In genomic region chr11:97404184-97404760, GRCm38 (mm10) we compare ENCODE assay signal across 8 mouse cellular contexts. TPM values are rescaled to one million over a fixed set of nuclear protein-coding genes. Genes with fewer than 3 reads are reported as not detected.
A peak's percentile ranks its signal among the peaks of the same experiment; 100 is the strongest.
DNase-seq lines count a peak whose midpoint lies in the region; ATAC-seq lines count a peak whose summit lies in the region.

No protein-coding gene starts in this region.

- under 1% methylated on average over 45 of the region's 61 CpGs for WGBS in forebrain, embryonic 13.5 days
- WGBS in hindbrain, embryonic 14.5 days = under 1% methylated on average over 60 of the region's 61 CpGs
- 0% methylated on average over 45 of the region's 61 CpGs for WGBS in liver, embryonic 13.5 days (ENCODE audit: insufficient replicate concordance)
- WGBS in neural tube, embryonic 14.5 days = under 1% methylated on average over 54 of the region's 61 CpGs

- peak overlapping the region; percentile 96 for H3K4me2 ChIP-seq in forebrain, embryonic 13.5 days
- H3K4me2 ChIP-seq in hindbrain, embryonic 14.5 days (replicated peaks) = peak overlapping the region; percentile 82
- H3K4me2 ChIP-seq in liver, embryonic 13.5 days = peak overlapping the region; percentile 98
- peak overlapping the region; percentile 91 for H3K4me2 ChIP-seq in neural tube, embryonic 14.5 days (ENCODE audit: low read depth, low read length)

- ATAC-seq in megakaryocyte, adult 5-6 weeks (ENCODE audit: poor library complexity, severe bottlenecking) = no peak
- peak; percentile 60 for ATAC-seq in forebrain, embryonic 13.5 days
- peak; percentile 54; the same call in 1 of the 2 replicates for ATAC-seq in hindbrain, embryonic 14.5 days (ENCODE audit: low FRiP score)
- peak; percentile 54 for ATAC-seq in liver, embryonic 13.5 days (ENCODE audit: low read depth)
- ATAC-seq in neural tube, embryonic 14.5 days (ENCODE audit: low read depth) = peak; percentile 56

- H3K27ac ChIP-seq in forebrain, embryonic 13.5 days = peak overlapping the region; percentile 19; the same call in 1 of the 2 replicates
- H3K27ac ChIP-seq in hindbrain, embryonic 14.5 days = peak overlapping the region; percentile 67
- no peak overlapping the region for H3K27ac ChIP-seq in liver, embryonic 13.5 days
- H3K27ac ChIP-seq in neural tube, embryonic 14.5 days (ENCODE audit: low read depth, low read length) = peak overlapping the region; percentile 35

- peak; percentile 87 for DNase-seq in brain, adult 2 months (ENCODE audit: low read depth, low spot score)
- no peak for DNase-seq in hindbrain, embryonic 14.5 days (ENCODE audit: low spot score)
- peak; percentile 40 for DNase-seq in liver, embryonic 13.5 days
- DNase-seq in layer of hippocampus, postnatal 14 days (ENCODE audit: low spot score in 2 of 2) = no peak

- H3K36me3 ChIP-seq in megakaryocyte, embryonic 14.5 days (replicated peaks; ENCODE audit: low read length) = no peaks in the 10 kb centered on the region
- H3K36me3 ChIP-seq in forebrain, embryonic 13.5 days (ENCODE audit: poor library complexity, severe bottlenecking) = no peaks in the 10 kb centered on the region
- H3K36me3 ChIP-seq in hindbrain, embryonic 14.5 days (replicated peaks; ENCODE audit: control insufficient read depth, insufficient read depth) = no peaks in the 10 kb centered on the region
- no peaks in the 10 kb centered on the region for H3K36me3 ChIP-seq in liver, embryonic 13.5 days
- no peaks in the 10 kb centered on the region for H3K36me3 ChIP-seq in neural tube, embryonic 14.5 days (ENCODE audit: control insufficient read depth, insufficient read depth, low read length)

- peak overlapping the region; percentile 91 for H3K4me3 ChIP-seq in megakaryocyte, embryonic 14.5 days (replicated peaks)
- peak overlapping the region; percentile 59 for H3K4me3 ChIP-seq in forebrain, embryonic 13.5 days
- H3K4me3 ChIP-seq in hindbrain, embryonic 14.5 days (replicated peaks; ENCODE audit: low read length) = peak overlapping the region; percentile 61
- peak overlapping the region; percentile 64 for H3K4me3 ChIP-seq in liver, embryonic 13.5 days (replicated peaks)
- peak overlapping the region; percentile 52 for H3K4me3 ChIP-seq in neural tube, embryonic 14.5 days (ENCODE audit: low read depth, low read length)

- peaks cover 64% of the 10 kb centered on the region for H3K27me3 ChIP-seq in megakaryocyte, embryonic 14.5 days (replicated peaks)
- peaks cover 33% of the 10 kb centered on the region for H3K27me3 ChIP-seq in forebrain, embryonic 13.5 days
- H3K27me3 ChIP-seq in hindbrain, embryonic 14.5 days (ENCODE audit: control insufficient read depth, insufficient read depth, low read length) = no peaks in the 10 kb centered on the region
- H3K27me3 ChIP-seq in liver, embryonic 13.5 days = peaks cover 55% of the 10 kb centered on the region
- H3K27me3 ChIP-seq in neural tube, embryonic 14.5 days (ENCODE audit: control insufficient read depth, insufficient read depth, low read length) = no peaks in the 10 kb centered on the region

- H3K9ac ChIP-seq in forebrain, embryonic 13.5 days = peak overlapping the region; percentile 75
- peak overlapping the region; percentile 78 for H3K9ac ChIP-seq in hindbrain, embryonic 14.5 days
- peak overlapping the region; percentile 61 for H3K9ac ChIP-seq in liver, embryonic 13.5 days
- peak overlapping the region; percentile 57 for H3K9ac ChIP-seq in neural tube, embryonic 14.5 days (replicated peaks; ENCODE audit: low read depth, low read length)

- H3K9me3 ChIP-seq in megakaryocyte, embryonic 14.5 days = no peaks in the 10 kb centered on the region
- H3K9me3 ChIP-seq in forebrain, embryonic 13.5 days (replicated peaks) = no peaks in the 10 kb centered on the region
- H3K9me3 ChIP-seq in hindbrain, embryonic 14.5 days (ENCODE audit: control insufficient read depth, low read length) = no peaks in the 10 kb centered on the region
- H3K9me3 ChIP-seq in liver, embryonic 13.5 days (replicated peaks) = no peaks in the 10 kb centered on the region
- no peaks in the 10 kb centered on the region for H3K9me3 ChIP-seq in neural tube, embryonic 14.5 days (ENCODE audit: control insufficient read depth, low read length)

- H3K4me1 ChIP-seq in megakaryocyte, embryonic 14.5 days = peaks cover 86% of the 10 kb centered on the region
- peaks cover 48% of the 10 kb centered on the region for H3K4me1 ChIP-seq in forebrain, embryonic 13.5 days
- peaks cover 45% of the 10 kb centered on the region for H3K4me1 ChIP-seq in hindbrain, embryonic 14.5 days (replicated peaks; ENCODE audit: control insufficient read depth, insufficient read depth, low read length)
- H3K4me1 ChIP-seq in liver, embryonic 13.5 days (replicated peaks) = peaks cover 50% of the 10 kb centered on the region
- H3K4me1 ChIP-seq in neural tube, embryonic 14.5 days (ENCODE audit: control insufficient read depth, insufficient read depth, low read length) = peaks cover 25% of the 10 kb centered on the region

RNA-seq across cellular contexts. Expression of gene Arhgap23, which starts 11.1 kb away (rescaled TPM):
- 85.6 and 94.5 TPM in 2 replicates for polyA plus RNA-seq in megakaryocyte, embryonic 14.5 days (2012; ENCODE audit: insufficient read depth, low replicate concordance)
- 7.7 and 9.8 TPM in 2 replicates for total RNA-seq in megakaryocyte, adult 5-6 weeks (2015)
- total RNA-seq in megakaryocyte, adult 5-6 weeks (2017) = 5.8 and 9.4 TPM in 2 replicates
- polyA plus RNA-seq in forebrain, embryonic 13.5 days (2015; fragmentation: Nextera tagmentation; extraction: Ambion mirVana) = 3.6 and 4.4 TPM in 2 replicates
- polyA plus RNA-seq in hindbrain, embryonic 14.5 days (2014; fragmentation: Nextera tagmentation; extraction: Ambion mirVana) = 8.5 and 10.0 TPM in 2 replicates
- 6.2 and 6.8 TPM in 2 replicates for polyA plus RNA-seq in liver, embryonic 13.5 days (2015; fragmentation: Nextera tagmentation; extraction: Ambion mirVana)
- 9.2 and 9.6 TPM in 2 replicates for polyA plus RNA-seq in neural tube, embryonic 14.5 days (2014; fragmentation: Nextera tagmentation; extraction: Ambion mirVana)
- total RNA-seq in layer of hippocampus, postnatal 14 days (2021) = 10 to 100 TPM; 66.7 to 70.0 TPM

RNA-seq across cellular contexts. Expression of gene Socs7, which starts 41.9 kb away (rescaled TPM):
- 0.91 and 1.5 TPM in 2 replicates for polyA plus RNA-seq in megakaryocyte, embryonic 14.5 days (2012; ENCODE audit: insufficient read depth, low replicate concordance)
- 4.0 and 4.4 TPM in 2 replicates for total RNA-seq in megakaryocyte, adult 5-6 weeks (2015)
- 7.6 and 8.5 TPM in 2 replicates for total RNA-seq in megakaryocyte, adult 5-6 weeks (2017)
- polyA plus RNA-seq in forebrain, embryonic 13.5 days (2015; fragmentation: Nextera tagmentation; extraction: Ambion mirVana) = 7.7 and 8.6 TPM in 2 replicates
- polyA plus RNA-seq in hindbrain, embryonic 14.5 days (2014; fragmentation: Nextera tagmentation; extraction: Ambion mirVana) = 6.4 and 6.7 TPM in 2 replicates
- 1.0 and 1.1 TPM in 2 replicates for polyA plus RNA-seq in liver, embryonic 13.5 days (2015; fragmentation: Nextera tagmentation; extraction: Ambion mirVana)
- 6.3 and 6.7 TPM in 2 replicates for polyA plus RNA-seq in neural tube, embryonic 14.5 days (2014; fragmentation: Nextera tagmentation; extraction: Ambion mirVana)
- total RNA-seq in layer of hippocampus, postnatal 14 days (2021) = 10 to 100 TPM; 75.2 to 77.8 TPM

RNA-seq across cellular contexts. Expression of gene Gpr179, which starts 52.4 kb away (rescaled TPM):
- polyA plus RNA-seq in megakaryocyte, embryonic 14.5 days (2012; ENCODE audit: insufficient read depth, low replicate concordance) = 0.04 TPM in 1 of 2 replicates, not detected in the other
- total RNA-seq in megakaryocyte, adult 5-6 weeks (2015) = not detected in 2 replicates
- under 0.01 TPM in 1 of 2 replicates, not detected in the other for total RNA-seq in megakaryocyte, adult 5-6 weeks (2017)
- polyA plus RNA-seq in forebrain, embryonic 13.5 days (2015; fragmentation: Nextera tagmentation; extraction: Ambion mirVana) = 0.19 and 0.25 TPM in 2 replicates
- 0.23 and 0.50 TPM in 2 replicates for polyA plus RNA-seq in hindbrain, embryonic 14.5 days (2014; fragmentation: Nextera tagmentation; extraction: Ambion mirVana)
- polyA plus RNA-seq in liver, embryonic 13.5 days (2015; fragmentation: Nextera tagmentation; extraction: Ambion mirVana) = 0.01 TPM in 1 of 2 replicates, not detected in the other
- polyA plus RNA-seq in neural tube, embryonic 14.5 days (2014; fragmentation: Nextera tagmentation; extraction: Ambion mirVana) = 0.49 and 0.71 TPM in 2 replicates
- under 1 TPM; 0.21 to 0.24 TPM for total RNA-seq in layer of hippocampus, postnatal 14 days (2021)

Comparison
In these comparisons a context has a peak if more than half of its experiments do, and no peak if none do; other contexts are left out.
1. DNase-seq: peak in brain, adult 2 months (single experiment) and liver, embryonic 13.5 days (single experiment); none in hindbrain, embryonic 14.5 days (single experiment) and layer of hippocampus, postnatal 14 days (0 of 2).
2. Peak in every context shown above with its lines, with median percentiles within 50 percentile points of each other: H3K4me3 ChIP-seq, H3K4me2 ChIP-seq and H3K9ac ChIP-seq.